Mouse (Mus musculus) CD8-positive naive resting alpha-beta T cell, adult 2 months (primary cell): Measurements from ENCODE around the gene Mis18a.
A peak's percentile ranks its signal among the peaks of the same experiment; 100 is the strongest.

Experiments
- DNase-seq, 2 experiments: peaks; one replicate each; pipeline ENCODE4 v3.0.0; 2022; ENCODE audit warnings: low read depth in 2 of 2, low spot score in 2 of 2

Mis18a gene

GRCm38 (mm10) chr16:90704161-90704825 lies 22.9 kb downstream of the Mis18a start:
- DNase-seq = no peak

GRCm38 (mm10) chr16:90703646-90704045 lies 23.6 kb downstream of the Mis18a start:
- no peak for DNase-seq

GRCm38 (mm10) chr16:90701541-90701940 lies 25.7 kb downstream of the Mis18a start:
- DNase-seq = no peak

- no peak for DNase-seq
Measured at GRCm38 (mm10) chr16:90699390-90699789, 27.8 kb downstream of the Mis18a start.

GRCm38 (mm10) chr16:90696306-90696705 lies 30.9 kb downstream of the Mis18a start:
- DNase-seq = no peak

GRCm38 (mm10) chr16:90695121-90695520 lies 32.1 kb downstream of the Mis18a start:
- no peak for DNase-seq

GRCm38 (mm10) chr16:90694719-90695118 lies 32.5 kb downstream of the Mis18a start:
- peak in 1 of 2 experiments; percentile 17 for DNase-seq

- no peak for DNase-seq
Measured at GRCm38 (mm10) chr16:90693625-90694024, 33.6 kb downstream of the Mis18a start.

- no peak for DNase-seq
Measured at GRCm38 (mm10) chr16:90692704-90693385, 34.4 kb downstream of the Mis18a start.

GRCm38 (mm10) chr16:90687687-90688263 lies 39.4 kb downstream of the Mis18a start:
- no peak for DNase-seq

GRCm38 (mm10) chr16:90687011-90687410 lies 40.2 kb downstream of the Mis18a start:
- no peak for DNase-seq

GRCm38 (mm10) chr16:90684092-90684491 lies 43.1 kb downstream of the Mis18a start:
- no peak for DNase-seq

GRCm38 (mm10) chr16:90679984-90680383 lies 47.2 kb downstream of the Mis18a start:
- no peak for DNase-seq

GRCm38 (mm10) chr16:90678820-90679219 lies 48.4 kb downstream of the Mis18a start:
- DNase-seq = peak in 1 of 2 experiments; percentile 2

GRCm38 (mm10) chr16:90676920-90677574 lies 50.2 kb downstream of the Mis18a start:
- no peak for DNase-seq

GRCm38 (mm10) chr16:90674651-90675050 lies 52.6 kb downstream of the Mis18a start:
- DNase-seq = no peak

GRCm38 (mm10) chr16:90673507-90674354 lies 53.5 kb downstream of the Mis18a start:
- no peak for DNase-seq
